Mouse (Mus musculus) MEL (cell line): ENCODE results near the gene Arhgef2.

Source experiments
- CTCF ChIP-seq, 3 experiments: IDR thresholded peaks in 2 of 3; conservative IDR thresholded peaks in 1 of 3; 2 replicates each; pipeline ENCODE4 v1.5.1; 2011 to 2012; ENCODE audit warnings: low read length in 3 of 3, low read depth in 2 of 3, mild to moderate bottlenecking in 2 of 3, improper control_type of control experiment in 1 of 3, inconsistent platforms in 1 of 3, mixed read lengths in 1 of 3, moderate library complexity in 1 of 3; ENCODE audit not compliant: control insufficient read depth in 1 of 3, insufficient read depth in 1 of 3, poor library complexity in 1 of 3, severe bottlenecking in 1 of 3
- ELF1 ChIP-seq: IDR thresholded peaks from 2 replicates; pipeline ENCODE4 v1.6.1; 2014; ENCODE audit warnings: low read depth, mild to moderate bottlenecking, inconsistent platforms, low read length, improper control_type of control experiment, moderate library complexity
- MAFK ChIP-seq: IDR thresholded peaks from 2 replicates; pipeline ENCODE4 v1.6.1; 2011; ENCODE audit warnings: low read depth, mild to moderate bottlenecking, low read length, improper control_type of control experiment, borderline replicate concordance
- MYC ChIP-seq: IDR thresholded peaks from 2 replicates; pipeline ENCODE4 v1.6.1; 2011; ENCODE audit warnings: low read depth, mild to moderate bottlenecking, low read length, improper control_type of control experiment, moderate library complexity
- POLR2A ChIP-seq, 2 experiments: IDR thresholded peaks; 2 replicates each; pipeline ENCODE4 v1.6.1; 2011 to 2012; ENCODE audit warnings: low read length in 2 of 2, mild to moderate bottlenecking in 2 of 2, control low read depth in 1 of 2, improper control_type of control experiment in 1 of 2, low read depth in 1 of 2, moderate library complexity in 1 of 2; ENCODE audit not compliant: control insufficient read depth in 1 of 2, insufficient read depth in 1 of 2, poor library complexity in 1 of 2
- SMC3 ChIP-seq: IDR thresholded peaks from 2 replicates; pipeline ENCODE4 v1.6.1; 2011; ENCODE audit warnings: low read depth, low read length, improper control_type of control experiment
- TAL1 ChIP-seq: IDR thresholded peaks from 2 replicates; pipeline ENCODE4 v1.6.1; 2012; ENCODE audit warnings: mild to moderate bottlenecking, inconsistent platforms, low read length, moderate library complexity, mixed read lengths
- TCF12 ChIP-seq: IDR thresholded peaks from 2 replicates; pipeline ENCODE4 v1.6.1; 2014; ENCODE audit warnings: low read depth, mild to moderate bottlenecking, inconsistent platforms, low read length, improper control_type of control experiment, moderate library complexity

DNA sequence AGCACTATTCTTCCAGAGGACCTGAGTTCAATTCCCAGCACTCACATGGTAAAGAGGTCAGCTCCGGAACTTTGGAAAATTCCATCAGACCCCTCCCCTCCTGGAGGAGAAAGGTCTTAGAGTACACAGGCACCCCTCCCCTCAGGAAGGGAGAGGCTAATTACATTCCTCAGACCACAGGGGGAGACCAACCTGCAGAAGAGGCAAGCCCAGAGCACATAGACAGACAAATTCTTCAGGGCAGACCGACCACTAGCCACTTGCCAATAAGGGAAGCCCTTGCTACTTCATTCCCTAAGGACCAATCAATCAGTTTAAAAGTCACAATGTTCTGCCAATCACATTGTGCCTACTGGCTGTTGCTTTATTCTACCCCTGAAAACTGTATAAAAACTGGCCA, 32.9 kb upstream of the Arhgef2 start:
- TF ChIP-seq ELF1 (no peak), CTCF (IDR thresholded peaks at IDR 0.05 in 2 of 3, conservative IDR thresholded peaks at IDR 0.05 in 1 of 3; ENCODE audit: control insufficient read depth in 1 of 3, insufficient read depth in 1 of 3, low read depth in 2 of 3, low read length in 3 of 3, poor library complexity in 1 of 3, severe bottlenecking in 1 of 3) (no peak), TCF12 (no peak), MAFK (no peak), POLR2A (IDR thresholded peaks at IDR 0.05; ENCODE audit: control insufficient read depth in 1 of 2, insufficient read depth in 1 of 2, low read depth in 1 of 2, low read length in 2 of 2, poor library complexity in 1 of 2) (no peak), MYC (no peak), TAL1 (no peak), SMC3 (no peak)
